Mouse (Mus musculus): ENCODE results near the gene Kctd8.

GRCm38 (mm10) chr5:69207713-69208112 is 133.8 kb downstream of the Kctd8 start:
- TF ChIP-seq EP300 (optimal IDR thresholded peaks at IDR 0.05) (no peak), CTCF (IDR thresholded peaks at IDR 0.05; ENCODE audit: low read depth) (no peak)

Measured in stomach, postnatal 0 days (tissue).